Mouse (Mus musculus) neural tube, embryonic 13.5 days (tissue): Measurements from ENCODE around the gene D17H6S53E. TPM values are rescaled to one million over a fixed set of nuclear protein-coding genes. Genes with fewer than 3 reads are reported as not detected.
"Not testable (repeated sequence)": the region's sequence is repeated elsewhere in the genome, so short reads cannot be mapped to it uniquely, and the experiment has no call there.

Source experiments
- ATAC-seq: fragments of 200-750 bp; cut with Nextera tagmentation; 2 replicates; pipeline ENCODE4 v1.8.0; 2017; ENCODE audit warnings: low read depth, mild to moderate bottlenecking, moderate TSS enrichment, moderate library complexity
- H3K27ac ChIP-seq: fragments of 300-500 bp; sonication (generic); replicated peaks from 2 replicates; pipeline ENCODE4 v1.5.1; 2015; ENCODE audit warnings: moderate library complexity, mild to moderate bottlenecking, inconsistent platforms
- H3K27me3 ChIP-seq: fragments of 300-500 bp; sonication (generic); 2 replicates; pipeline ENCODE4 v1.6.1; 2015; ENCODE audit warnings: mild to moderate bottlenecking, inconsistent platforms
- H3K36me3 ChIP-seq: fragments of 300-500 bp; sonication (generic); 2 replicates; pipeline ENCODE4 v1.6.1; 2015; ENCODE audit warnings: mild to moderate bottlenecking, inconsistent platforms
- H3K4me1 ChIP-seq: fragments of 300-500 bp; sonication (generic); replicated peaks from 2 replicates; pipeline ENCODE4 v1.6.1; 2015; ENCODE audit warnings: inconsistent platforms
- H3K4me2 ChIP-seq: fragments of 300-500 bp; sonication (generic); 2 replicates; pipeline ENCODE4 v1.6.1; 2015; ENCODE audit warnings: inconsistent platforms, mild to moderate bottlenecking, moderate library complexity
- H3K4me3 ChIP-seq: fragments of 300-500 bp; sonication (generic); 2 replicates; pipeline ENCODE4 v1.5.1; 2015; ENCODE audit warnings: mild to moderate bottlenecking, inconsistent platforms
- H3K9ac ChIP-seq: fragments of 300-500 bp; sonication (generic); 2 replicates; pipeline ENCODE4 v1.6.1; 2015; ENCODE audit warnings: moderate library complexity, mild to moderate bottlenecking, inconsistent platforms
- H3K9me3 ChIP-seq: fragments of 300-500 bp; sonication (generic); 2 replicates; pipeline ENCODE4 v1.6.1; 2016; ENCODE audit warnings: inconsistent platforms
- WGBS: fragments of 180-500 bp; shearing (Covaris S2); methylation state at CpG from one replicate; pipeline ENCODE4 v1.1.7; 2015; 5-methylcytosine and 5-hydroxymethylcytosine counted together
- polyA plus RNA-seq: library from polyadenylated mRNA; unstranded; fragments of >200 nt; fragmentation: Nextera tagmentation; extraction: Ambion mirVana; gene quantifications from 2 replicates; pipeline ENCODE4 v1.2.1, GENCODE M21; 2015

The D17H6S53E gene
- polyA plus RNA-seq, 1 experiment from 2014 or later = 10.6 TPM

GRCm38 (mm10) chr17:35104079-35104478 is 22.1 kb upstream of the D17H6S53E start:
- H3K9me3 ChIP-seq = no peaks in the 10 kb centered on the region
- H3K4me2 ChIP-seq = no peak overlapping the region
- peaks cover 8% of the 10 kb centered on the region; the same call in 1 of the 2 replicates for H3K4me1 ChIP-seq
- no peak overlapping the region for H3K4me3 ChIP-seq
- no peaks in the 10 kb centered on the region for H3K27me3 ChIP-seq
- ATAC-seq = no peak
- H3K9ac ChIP-seq = no peak overlapping the region
- WGBS = 90% methylated on average over 7 of the region's 7 CpGs
- no peak overlapping the region for H3K27ac ChIP-seq
- H3K36me3 ChIP-seq = peaks cover 54% of the 10 kb centered on the region

GRCm38 (mm10) chr17:35104754-35105153 is 21.4 kb upstream of the D17H6S53E start:
- Histone ChIP-seq H3K27me3 (no peaks in the 10 kb centered on the region), H3K36me3 (peaks cover 48% of the 10 kb centered on the region), H3K4me2 (no peak overlapping the region), H3K27ac (no peak overlapping the region), H3K9me3 (no peaks in the 10 kb centered on the region), H3K4me3 (no peak overlapping the region), H3K4me1 (peaks cover 8% of the 10 kb centered on the region; the same call in 1 of the 2 replicates), H3K9ac (0 out of 2 replicates have a peak overlapping the region, but pooled peaks have one; percentile 22)
- 77% methylated on average over 6 of the region's 6 CpGs for WGBS
- no peak for ATAC-seq

GRCm38 (mm10) chr17:35105740-35106389 is 20.3 kb upstream of the D17H6S53E start:
- no peak for ATAC-seq
- peak overlapping the region; percentile 35 for H3K4me2 ChIP-seq
- no peak overlapping the region for H3K4me3 ChIP-seq
- peaks cover 36% of the 10 kb centered on the region for H3K36me3 ChIP-seq
- H3K9ac ChIP-seq = peak overlapping the region; percentile 52; the same call in 1 of the 2 replicates
- 31% methylated on average over 13 of the region's 13 CpGs for WGBS
- H3K9me3 ChIP-seq = no peaks in the 10 kb centered on the region
- H3K27ac ChIP-seq = no peak overlapping the region
- H3K4me1 ChIP-seq = peaks cover 8% of the 10 kb centered on the region; the same call in 1 of the 2 replicates
- no peaks in the 10 kb centered on the region for H3K27me3 ChIP-seq

- H3K27ac ChIP-seq = no peak overlapping the region
- H3K9ac ChIP-seq = no peak overlapping the region
- H3K4me1 ChIP-seq = peaks cover 8% of the 10 kb centered on the region; the same call in 1 of the 2 replicates
- H3K4me3 ChIP-seq = no peak overlapping the region
- peaks cover 30% of the 10 kb centered on the region for H3K36me3 ChIP-seq
- H3K27me3 ChIP-seq = no peaks in the 10 kb centered on the region
- H3K9me3 ChIP-seq = no peaks in the 10 kb centered on the region
- no peak for ATAC-seq
- no peak overlapping the region for H3K4me2 ChIP-seq
- WGBS = 75% methylated on average over 3 of the region's 3 CpGs
Measured at GRCm38 (mm10) chr17:35106522-35106921, 19.7 kb upstream of the D17H6S53E start.

GRCm38 (mm10) chr17:35108097-35108496 is 18.1 kb upstream of the D17H6S53E start, which contains the start of gene Ly6g5c:
TSS of gene Ly6g5c (plus strand) at chr17:35108279.
- no peak for ATAC-seq
- peaks cover 14% of the 10 kb centered on the region for H3K36me3 ChIP-seq
- WGBS = 78% methylated on average over 6 of the region's 6 CpGs
- no peaks in the 10 kb centered on the region for H3K27me3 ChIP-seq
- H3K27ac ChIP-seq = no peak within 1 kb of the TSS
- H3K4me1 ChIP-seq = peaks cover 8% of the 10 kb centered on the region; the same call in 1 of the 2 replicates
- H3K4me3 ChIP-seq = no peak within 1 kb of the TSS
- H3K9me3 ChIP-seq = no peaks in the 10 kb centered on the region
- H3K4me2 ChIP-seq = no peak within 1 kb of the TSS
- H3K9ac ChIP-seq = no peak within 1 kb of the TSS

- WGBS = 66% methylated on average over 9 of the region's 9 CpGs
- no peaks in the 10 kb centered on the region for H3K27me3 ChIP-seq
- peaks cover 29% of the 10 kb centered on the region for H3K36me3 ChIP-seq
- no peaks in the 10 kb centered on the region for H3K9me3 ChIP-seq
- no peak overlapping the region for H3K4me2 ChIP-seq
- no peak overlapping the region for H3K9ac ChIP-seq
- ATAC-seq = no peak
- H3K27ac ChIP-seq = no peak overlapping the region
- H3K4me3 ChIP-seq = no peak overlapping the region
- H3K4me1 ChIP-seq = no peaks in the 10 kb centered on the region
Measured at GRCm38 (mm10) chr17:35111774-35112173, 14.4 kb upstream of the D17H6S53E start.

- ATAC-seq = no peak
- no peak within 1 kb of the TSS for H3K27ac ChIP-seq
- no peak within 1 kb of the TSS for H3K9ac ChIP-seq
- WGBS = 86% methylated on average over 8 of the region's 8 CpGs
- peaks cover 57% of the 10 kb centered on the region for H3K36me3 ChIP-seq
- H3K27me3 ChIP-seq = no peaks in the 10 kb centered on the region
- no peaks in the 10 kb centered on the region for H3K9me3 ChIP-seq
- peaks cover 9% of the 10 kb centered on the region for H3K4me1 ChIP-seq
- no peak within 1 kb of the TSS for H3K4me3 ChIP-seq
- no peak within 1 kb of the TSS for H3K4me2 ChIP-seq
Measured at GRCm38 (mm10) chr17:35115046-35116019, 10.8 kb upstream of the D17H6S53E start, which contains the start of gene Ly6g5b. TSS of gene Ly6g5b (minus strand) at chr17:35115428.

- H3K9ac ChIP-seq = peak overlapping the region; percentile 98
Measured at GRCm38 (mm10) chr17:35120745-35121142, 5.4 kb upstream of the D17H6S53E start.

GRCm38 (mm10) chr17:35121143-35121799 is 4.9 kb upstream of the D17H6S53E start, which contains the start of gene Gpank1:
TSS of gene Gpank1 (plus strand) at chr17:35121455.
- Histone ChIP-seq H3K36me3 (peaks cover 49% of the 10 kb centered on the region), H3K9me3 (no peaks in the 10 kb centered on the region), H3K4me2 (peak within 1 kb of the TSS; percentile 98), H3K27ac (peak within 1 kb of the TSS; percentile 95), H3K4me3 (peak within 1 kb of the TSS; percentile 96), H3K9ac (peak within 1 kb of the TSS; percentile 98), H3K4me1 (peaks cover 33% of the 10 kb centered on the region), H3K27me3 (no peaks in the 10 kb centered on the region)
- peak; percentile 95 for ATAC-seq
- WGBS = under 1% methylated on average over 50 of the region's 50 CpGs

More at GRCm38 (mm10) chr17:35120745-35121142, 5.4 kb upstream of the D17H6S53E start:
- WGBS = under 1% methylated on average over 33 of the region's 33 CpGs
- ATAC-seq = peak; percentile 12; the same call in 1 of the 2 replicates
- H3K36me3 ChIP-seq = peaks cover 54% of the 10 kb centered on the region
- no peaks in the 10 kb centered on the region for H3K27me3 ChIP-seq
- H3K4me1 ChIP-seq = peaks cover 28% of the 10 kb centered on the region
- H3K27ac ChIP-seq = peak overlapping the region; percentile 74
- peak overlapping the region; percentile 96 for H3K4me3 ChIP-seq
- no peaks in the 10 kb centered on the region for H3K9me3 ChIP-seq
- peak overlapping the region; percentile 98 for H3K4me2 ChIP-seq

GRCm38 (mm10) chr17:35121871-35122303 is 4.3 kb upstream of the D17H6S53E start, which contains the start of gene Csnk2b:
TSS of gene Csnk2b (minus strand) at chr17:35122053.
- Histone ChIP-seq H3K4me1 (peaks cover 39% of the 10 kb centered on the region), H3K9ac (peak within 1 kb of the TSS; percentile 98), H3K4me3 (peak within 1 kb of the TSS; percentile 96), H3K27ac (peak within 1 kb of the TSS; percentile 95), H3K27me3 (no peaks in the 10 kb centered on the region), H3K4me2 (peak within 1 kb of the TSS; percentile 98), H3K36me3 (peaks cover 42% of the 10 kb centered on the region), H3K9me3 (no peaks in the 10 kb centered on the region)
- ATAC-seq = peak; percentile 52
- 0% methylated on average over 19 of the region's 19 CpGs for WGBS

GRCm38 (mm10) chr17:35123287-35123686 is 2.9 kb upstream of the D17H6S53E start:
- not testable (repeated sequence) for H3K4me3 ChIP-seq, H3K9ac ChIP-seq, H3K9me3 ChIP-seq, ATAC-seq, H3K27me3 ChIP-seq, H3K27ac ChIP-seq, H3K4me2 ChIP-seq
- 91% methylated on average over 9 of the region's 9 CpGs for WGBS
- Histone ChIP-seq H3K36me3 (peaks cover 30% of the 10 kb centered on the region), H3K4me1 (peaks cover 51% of the 10 kb centered on the region)
